Mouse (Mus musculus) olfactory bulb, adult 2 months (tissue): ENCODE measurements around the gene Kcnk10.

Experiments
- CTCF ChIP-seq: fragments of 200-500 bp; IDR thresholded peaks from 2 replicates; pipeline ENCODE4 v1.5.1; 2012; ENCODE audit warnings: low read depth, mild to moderate bottlenecking, low read length, moderate library complexity; ENCODE audit not compliant: insufficient read depth
- POLR2A ChIP-seq: fragments of 200-500 bp; IDR thresholded peaks from 2 replicates; pipeline ENCODE4 v1.6.1; 2012; ENCODE audit warnings: mild to moderate bottlenecking, low read depth, low read length, moderate library complexity; ENCODE audit not compliant: insufficient read depth

- no peak for TF ChIP-seq CTCF
- no peak for TF ChIP-seq POLR2A
These were observed 15.7 kb downstream of the Kcnk10 start for GRCm38 (mm10) chr12:98562341-98562977.
